In the genomic region with DNA sequence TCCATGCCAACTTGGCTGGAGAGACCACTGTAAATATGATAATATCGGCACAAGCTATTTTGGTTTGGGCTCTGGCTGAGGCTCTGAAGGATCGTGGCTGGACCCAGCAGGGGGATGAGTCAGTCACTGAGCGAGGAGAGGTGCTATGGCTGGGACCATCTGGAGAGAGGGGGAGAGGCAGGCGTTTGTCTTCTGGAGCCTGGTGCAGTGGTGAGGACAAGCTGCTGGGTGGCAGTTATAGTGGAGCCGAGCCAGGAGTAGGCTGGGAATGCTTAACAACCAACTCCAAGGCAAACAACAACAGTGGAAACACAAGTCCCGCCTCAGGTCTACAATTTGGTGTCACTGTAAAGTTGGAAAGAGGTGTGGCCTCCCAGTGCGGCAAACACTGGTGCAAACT, we compare ENCODE assay signal across 10 mouse cellular contexts. TPM values are rescaled to one million over a fixed set of nuclear protein-coding genes. Genes with fewer than 3 reads are reported as not detected.
A peak's percentile ranks its signal among the peaks of the same experiment; 100 is the strongest.
DNase-seq lines count a peak whose midpoint lies in the region; ATAC-seq and TF ChIP-seq lines count a peak whose summit lies in the region.
"Had no signal": no experiment of that assay in that cellular context is flagged by ENCODE, and none has a peak within 500 bp of the region (broad histone marks: within the 10 kb centered on the region; RNA-seq: fewer than 3 reads in every experiment).

No protein-coding gene starts in this region.

- DNase-seq in heart, postnatal 25 days (ENCODE audit: low spot score) = no peak
- DNase-seq in cerebellum, adult 8-10 months = peak; percentile 59
- DNase-seq in layer of hippocampus, adult 9-11 months = peak; percentile 88
- peak; percentile 78 for DNase-seq in right cerebral cortex, adult 2 months (ENCODE audit: low spot score in 2 of 2)
- no peak for DNase-seq in gastrocnemius, adult 2 months
- DNase-seq in adrenal gland, adult 18-20 months (ENCODE audit: low spot score in 2 of 2) = no peak
- DNase-seq in kidney, postnatal 10 days = no peak

- TF ChIP-seq CTCF in gastrocnemius, adult 2 months (IDR thresholded peaks at IDR 0.05) = no peak

- no peak overlapping the region for H3K27ac ChIP-seq in heart, embryonic 14.5 days (replicated peaks in 1 of 2; ENCODE audit: control insufficient read depth in 1 of 2, insufficient read depth in 1 of 2, low read depth in 2 of 2, low read length in 2 of 2)
- no peak overlapping the region for H3K27ac ChIP-seq in gastrocnemius, adult 2 months
- H3K27ac ChIP-seq: forebrain, embryonic 10.5 days had no signal

- H3K36me3 ChIP-seq in heart, embryonic 14.5 days (ENCODE audit: control insufficient read depth, insufficient read depth, low read length) = no peaks in the 10 kb centered on the region
- H3K36me3 ChIP-seq: forebrain, embryonic 10.5 days had no signal

- no peaks in the 10 kb centered on the region for H3K27me3 ChIP-seq in heart, embryonic 14.5 days (ENCODE audit: control insufficient read depth, insufficient read depth, low read length)

- intact Hi-C loops in heart, postnatal 25 days (cut with DNase I) = no loop called here
- intact Hi-C loops in gastrocnemius, adult 2 months (cut with DNase I) = no loop called here

- 0 out of 2 replicates have a peak, but pooled peaks have one; percentile 40 for ATAC-seq in heart, embryonic 14.5 days (ENCODE audit: insufficient number of reproducible peaks, insufficient read depth, low FRiP score, low read depth)

- H3K4me1 ChIP-seq in heart, embryonic 14.5 days (ENCODE audit: control insufficient read depth in 2 of 2, insufficient read depth in 2 of 2, low read length in 2 of 2) = no peaks in the 10 kb centered on the region; a peak in 1 of 4 replicates
- H3K4me1 ChIP-seq: forebrain, embryonic 10.5 days had no signal

- no peak overlapping the region for H3K4me2 ChIP-seq in heart, embryonic 14.5 days (ENCODE audit: low read length)

- H3K9me3 ChIP-seq in heart, embryonic 14.5 days (ENCODE audit: control insufficient read depth, low read length) = no peaks in the 10 kb centered on the region
- H3K9me3 ChIP-seq: forebrain, embryonic 10.5 days had no signal

- no peak overlapping the region for H3K4me3 ChIP-seq in heart, embryonic 14.5 days (ENCODE audit: control insufficient read depth in 1 of 2, insufficient read depth in 1 of 2, low read depth in 1 of 2, low read length in 2 of 2)
- no peak overlapping the region for H3K4me3 ChIP-seq in gastrocnemius, adult 2 months
- H3K4me3 ChIP-seq: forebrain, embryonic 10.5 days had no signal

- H3K9ac ChIP-seq in heart, embryonic 14.5 days (ENCODE audit: low read length) = no peak overlapping the region

- 52% methylated on average over 7 of the region's 7 CpGs for WGBS in heart, embryonic 14.5 days

RNA-seq across cellular contexts. Expression of gene Slc7a14, which starts 55.8 kb away (rescaled TPM):
- polyA plus RNA-seq in heart, embryonic 14.5 days (2014; fragmentation: Nextera tagmentation; extraction: Ambion mirVana) = 0.62 and 0.66 TPM in 2 replicates
- under 1 TPM; 0.08 TPM for total RNA-seq in heart, postnatal 25 days (2021)
- total RNA-seq in gastrocnemius, adult 2 months (2021) = under 1 TPM; 0.03 to 0.05 TPM
- 1 to 10 TPM; 3.1 to 4.3 TPM for total RNA-seq in adrenal gland, adult 18-20 months (2021)
- polyA plus RNA-seq: spleen, adult 2 months had no signal

Comparison
In these comparisons a context has a peak if more than half of its experiments do, and no peak if none do; other contexts are left out.
1. DNase-seq: peak in cerebellum, adult 8-10 months (single experiment), layer of hippocampus, adult 9-11 months (single experiment) and right cerebral cortex, adult 2 months (2 of 2); none in heart, postnatal 25 days (single experiment), gastrocnemius, adult 2 months (single experiment), adrenal gland, adult 18-20 months (0 of 2) and kidney, postnatal 10 days (single experiment).